In genomic region chr15:49395966-49396365, GRCm38 (mm10) we compare ENCODE assay signal across 15 mouse cellular contexts.
DNase-seq lines count a peak whose midpoint lies in the region; ATAC-seq lines count a peak whose summit lies in the region.
"Had no signal": no experiment of that assay in that cellular context is flagged by ENCODE, and none has a peak within 500 bp of the region (broad histone marks: within the 10 kb centered on the region; RNA-seq: fewer than 3 reads in every experiment).

No protein-coding gene starts in this region.

- ATAC-seq in forebrain, embryonic 14.5 days = no peak
- ATAC-seq: CD4-positive, CD25-positive, alpha-beta regulatory T cell, adult 4 months had no signal

- no peaks in the 10 kb centered on the region for H3K36me3 ChIP-seq in forebrain, embryonic 14.5 days (ENCODE audit: control insufficient read depth, insufficient read depth, low read length)
- H3K36me3 ChIP-seq in forebrain, embryonic 10.5 days (replicated peaks) = no peaks in the 10 kb centered on the region
- H3K36me3 ChIP-seq: limb, embryonic 10.5 days had no signal

- intact Hi-C loops in left cerebral cortex, postnatal 14 days (cut with DNase I) = no loop called here
- intact Hi-C loops in left cerebral cortex, postnatal 4 days (cut with DNase I) = no loop called here
- intact Hi-C loops in left cerebral cortex, postnatal 36 days (cut with DNase I) = no loop called here

- H3K4me2 ChIP-seq in forebrain, embryonic 14.5 days (ENCODE audit: low read length) = no peak overlapping the region

- no peaks in the 10 kb centered on the region for H3K4me1 ChIP-seq in forebrain, embryonic 14.5 days (ENCODE audit: control insufficient read depth, insufficient read depth, low read length)
- no peaks in the 10 kb centered on the region for H3K4me1 ChIP-seq in forebrain, embryonic 10.5 days
- H3K4me1 ChIP-seq: limb, embryonic 10.5 days had no signal

- H3K4me3 ChIP-seq in forebrain, embryonic 14.5 days (ENCODE audit: low read depth, low read length) = no peak overlapping the region
- no peak overlapping the region for H3K4me3 ChIP-seq in forebrain, embryonic 10.5 days
- H3K4me3 ChIP-seq: limb, embryonic 10.5 days had no signal

- H3K9me3 ChIP-seq in forebrain, embryonic 14.5 days (replicated peaks; ENCODE audit: control insufficient read depth, low read length) = no peaks in the 10 kb centered on the region
- H3K9me3 ChIP-seq in forebrain, embryonic 10.5 days = no peaks in the 10 kb centered on the region
- H3K9me3 ChIP-seq: limb, embryonic 10.5 days had no signal

- peak; percentile 56 for DNase-seq in forebrain, embryonic 14.5 days (ENCODE audit: low spot score)
- no peak for DNase-seq in forebrain, embryonic 10.5 days (ENCODE audit: extremely low spot score, low spot score)
- peak; percentile 2 to 5 for DNase-seq in left cerebral cortex, postnatal 14 days (ENCODE audit: low spot score in 2 of 2)
- no peak for DNase-seq in left cerebral cortex, postnatal 4 days
- peak; percentile 16 for DNase-seq in MN1 (ENCODE audit: low spot score)
- DNase-seq in retina, adult 2 months (ENCODE audit: low read depth, low spot score) = peak; percentile 1
- DNase-seq in left cerebral cortex, postnatal 36 days (ENCODE audit: low spot score in 2 of 2) = no peak
- no peak for DNase-seq in kidney, adult 9 months
- DNase-seq: adrenal gland, adult 2 months; gastrocnemius, postnatal 14 days; heart, postnatal 36 days; kidney, postnatal 14 days; thymus, postnatal 4 days had no signal

- H3K27me3 ChIP-seq in forebrain, embryonic 14.5 days (replicated peaks; ENCODE audit: control insufficient read depth, insufficient read depth, low read length) = no peaks in the 10 kb centered on the region
- no peaks in the 10 kb centered on the region for H3K27me3 ChIP-seq in forebrain, embryonic 10.5 days (ENCODE audit: poor library complexity, severe bottlenecking)

- H3K27ac ChIP-seq in forebrain, embryonic 14.5 days (ENCODE audit: low read depth, low read length) = no peak overlapping the region
- H3K27ac ChIP-seq in forebrain, embryonic 10.5 days = no peak overlapping the region
- H3K27ac ChIP-seq: limb, embryonic 10.5 days had no signal

- 50% methylated on average over 1 of the region's 1 CpGs for WGBS in forebrain, embryonic 14.5 days
- 60% methylated on average over 1 of the region's 1 CpGs for WGBS in forebrain, embryonic 10.5 days

- no peak overlapping the region for H3K9ac ChIP-seq in forebrain, embryonic 14.5 days (ENCODE audit: low read length)

Comparison
In these comparisons a context has a peak if more than half of its experiments do, and no peak if none do; other contexts are left out.
1. DNase-seq: peak in forebrain, embryonic 14.5 days (single experiment), left cerebral cortex, postnatal 14 days (2 of 2), MN1 (single experiment) and retina, adult 2 months (single experiment); none in forebrain, embryonic 10.5 days (single experiment), left cerebral cortex, postnatal 4 days (single experiment), left cerebral cortex, postnatal 36 days (0 of 2) and kidney, adult 9 months (single experiment).